Mouse (Mus musculus) B cell, adult 2 months (primary cell): ENCODE measurements around the gene Ghrh.
A peak's percentile ranks its signal among the peaks of the same experiment; 100 is the strongest.
"Not testable (repeated sequence)": the region's sequence is repeated elsewhere in the genome, so short reads cannot be mapped to it uniquely, and the experiment has no call there.

ENCODE experiments used
- DNase-seq, 2 experiments: peaks; one replicate each; pipeline ENCODE4 v3.0.0; 2022

The Ghrh gene

DNA sequence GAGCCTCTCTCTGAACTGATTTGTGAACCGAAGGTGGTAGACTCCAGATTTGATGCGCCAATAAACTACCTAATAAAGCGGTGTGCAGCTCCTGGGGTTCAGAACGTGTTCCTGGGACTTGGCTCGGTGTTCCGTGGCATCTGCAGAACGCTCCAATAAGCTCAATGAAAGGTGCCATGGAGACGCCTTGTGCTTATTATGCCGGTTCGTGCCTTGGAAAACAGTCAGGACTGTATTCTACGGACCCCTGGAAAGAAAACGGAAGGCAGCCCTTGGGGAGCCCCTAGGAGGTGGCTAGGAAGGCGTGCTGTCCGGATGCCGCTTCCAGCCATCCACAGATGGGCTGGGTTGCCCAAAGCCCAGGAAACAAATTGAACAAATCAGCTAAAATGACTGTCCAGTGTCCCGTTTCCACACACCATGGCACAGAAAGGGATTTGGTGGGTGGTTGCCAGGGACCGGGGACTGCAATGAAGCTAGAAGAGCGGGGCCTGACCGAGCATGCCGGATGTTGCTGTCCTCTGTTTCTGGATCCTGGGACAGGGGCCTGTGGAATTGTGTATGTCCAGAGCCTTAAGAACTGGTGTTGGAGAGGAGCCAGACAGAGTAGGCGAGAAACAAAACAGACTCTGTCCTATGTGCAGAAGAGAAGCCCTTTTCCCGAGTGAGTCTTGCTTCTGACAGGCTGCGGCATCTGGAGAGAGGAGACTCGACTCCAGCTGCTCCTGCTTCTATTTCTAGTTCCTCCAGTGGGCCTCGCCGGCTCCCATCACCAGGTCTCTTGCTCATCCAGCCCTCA, at the start of gene Ghrh:
Gene Ghrh, minus strand, starts transcription at position 146 of the 799 bp plus-strand sequence.
- no peak for DNase-seq

DNA sequence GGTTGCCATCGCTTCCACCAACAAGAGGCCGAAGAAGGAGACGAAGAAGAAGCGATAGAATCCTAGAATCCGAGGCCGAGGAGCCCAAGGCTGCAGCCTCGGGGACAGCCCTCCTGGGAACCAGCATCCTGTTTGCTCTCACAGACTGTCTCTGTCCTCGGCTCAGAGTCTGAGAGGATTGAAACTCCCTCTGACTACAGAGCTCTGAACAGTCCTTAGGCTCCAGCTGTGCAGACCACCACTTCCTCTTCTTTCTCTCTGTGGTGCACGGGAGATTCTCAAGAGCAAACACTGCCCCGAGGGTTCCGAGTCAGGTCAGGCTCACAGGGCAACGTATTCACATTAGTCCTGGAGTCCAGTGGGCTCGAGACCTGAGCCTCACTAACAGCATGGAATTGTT, 48.7 kb upstream of the Ghrh start:
- peak; percentile 35 to 57 for DNase-seq

DNA sequence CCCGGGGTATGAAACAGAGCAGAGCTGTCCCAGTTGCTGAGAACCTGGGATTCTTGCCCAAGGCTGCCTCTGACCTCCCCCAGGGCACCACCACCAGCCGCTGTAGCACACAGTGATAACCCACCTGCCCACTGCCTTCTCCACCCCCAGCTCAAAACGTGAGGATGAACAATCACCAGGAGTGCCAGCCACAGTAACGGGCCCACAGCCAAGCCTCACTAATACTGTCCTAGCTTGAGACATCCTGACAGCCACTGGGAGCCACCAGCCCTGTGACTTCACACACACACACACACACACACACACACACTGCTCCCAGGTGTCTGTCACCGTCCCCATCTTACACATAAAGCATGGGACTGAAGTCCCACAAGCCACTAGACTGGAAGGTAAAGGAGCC, 48.1 kb upstream of the Ghrh start:
- DNase-seq = peak in 1 of 2 experiments; percentile 4

DNA sequence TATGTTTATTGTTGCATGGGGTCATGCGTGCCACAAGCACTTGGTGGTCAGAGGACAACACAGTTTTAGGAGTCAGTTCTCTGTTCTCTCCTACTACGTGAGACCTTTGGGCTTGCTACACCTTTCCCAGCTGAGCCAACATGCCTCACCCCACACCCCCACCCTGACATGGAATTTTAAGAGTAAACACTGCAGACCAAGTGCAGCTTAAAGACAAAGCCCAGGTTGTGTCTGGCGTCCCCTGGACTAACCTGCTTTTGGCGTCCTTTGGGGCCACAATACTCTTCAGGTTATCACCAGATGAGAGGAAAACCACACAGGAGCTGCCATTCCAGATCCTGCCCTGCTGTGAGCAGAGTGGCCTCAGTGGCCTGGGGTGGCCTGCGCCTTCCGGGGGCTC, 47.6 kb upstream of the Ghrh start:
- DNase-seq = no peak

DNA sequence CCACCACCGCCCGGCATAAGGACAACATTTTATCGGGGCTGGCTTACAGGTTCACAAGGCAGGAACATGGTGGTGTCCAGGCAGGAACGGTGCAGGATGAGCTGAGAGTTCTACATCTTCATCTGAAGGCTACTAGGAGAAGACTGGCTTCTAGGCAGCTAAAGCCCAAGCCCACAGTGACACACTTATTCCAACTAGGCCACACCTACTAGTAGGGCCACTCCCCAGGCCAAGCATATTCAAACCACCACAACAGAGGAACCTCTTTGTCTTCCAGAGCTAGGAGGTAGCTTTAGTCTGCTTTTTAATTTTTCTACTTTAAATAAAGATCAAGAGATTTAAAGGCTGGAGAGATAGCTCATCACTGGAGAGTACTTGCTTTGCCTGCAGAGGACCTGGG, 46.2 kb upstream of the Ghrh start:
- DNase-seq = no peak

DNA sequence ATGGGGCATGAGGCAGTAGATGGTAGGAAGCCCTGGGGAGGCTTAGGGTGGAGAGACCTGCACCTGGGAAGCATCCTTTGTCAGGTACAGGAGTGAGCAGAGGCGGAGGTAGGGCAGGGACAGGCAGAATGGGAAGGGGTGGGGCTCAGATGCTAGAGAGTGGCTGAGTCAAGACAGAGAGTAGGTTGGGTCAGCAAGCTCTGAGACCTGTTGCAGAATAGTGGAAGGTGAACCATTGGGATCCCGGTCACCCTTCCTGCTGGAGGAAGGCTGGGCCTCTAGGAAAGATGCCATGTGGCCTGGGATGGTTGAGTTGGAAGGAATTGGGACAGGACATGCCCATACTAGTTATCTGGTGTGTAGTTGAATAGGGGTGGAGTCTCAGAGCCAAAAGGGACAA, 45.0 kb upstream of the Ghrh start:
- no peak for DNase-seq

DNA sequence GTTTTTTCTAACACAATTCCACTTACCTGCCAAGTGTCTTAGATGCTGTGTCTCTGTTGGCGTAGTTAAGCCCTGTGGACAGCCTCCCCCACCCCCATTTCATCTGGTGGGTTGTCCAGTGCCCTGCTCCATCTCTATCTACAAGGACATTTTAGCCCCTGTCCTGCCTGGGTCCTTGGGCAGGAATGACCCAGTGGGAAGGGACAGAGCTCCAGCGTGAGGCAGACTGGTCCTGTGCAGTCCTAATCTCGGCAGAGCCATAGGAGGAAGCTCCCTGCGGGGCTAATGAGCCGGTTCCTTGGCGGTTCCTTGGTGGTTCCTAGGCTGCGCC, 42.2 kb upstream of the Ghrh start:
- no peak for DNase-seq

DNA sequence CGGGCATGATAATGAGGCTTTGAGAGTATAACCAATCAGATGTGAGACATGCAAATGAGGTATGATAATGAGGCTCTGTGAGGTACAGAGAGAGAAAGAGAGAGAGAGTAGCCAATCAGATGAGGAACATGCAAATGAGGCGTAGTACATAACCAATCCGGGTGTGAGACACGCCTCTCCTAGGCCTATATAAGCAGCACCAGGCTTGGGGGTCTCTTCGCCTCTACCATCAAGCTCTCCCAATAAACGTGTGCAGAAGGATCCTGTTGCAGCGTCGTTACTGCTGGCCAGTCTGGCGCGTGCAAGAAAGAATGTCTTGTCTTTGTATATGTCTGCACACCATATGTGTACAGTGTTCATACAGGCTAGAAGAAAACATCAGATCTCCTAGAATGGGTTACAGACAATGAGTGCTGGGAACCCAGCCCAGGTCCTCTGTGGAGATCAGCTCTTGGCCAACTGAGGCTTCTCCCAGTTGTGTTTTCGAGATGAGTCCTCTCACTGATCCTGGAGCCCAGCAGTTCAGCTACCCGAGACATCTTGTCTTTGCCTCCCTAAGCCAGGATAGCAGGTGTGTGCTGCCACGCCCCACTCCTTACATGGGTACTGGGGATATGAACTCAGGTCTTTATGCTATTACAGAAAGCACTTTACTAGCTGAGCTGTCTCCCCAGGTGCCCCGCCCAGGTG, 41.7 kb upstream of the Ghrh start:
- not testable (repeated sequence) for DNase-seq

DNA sequence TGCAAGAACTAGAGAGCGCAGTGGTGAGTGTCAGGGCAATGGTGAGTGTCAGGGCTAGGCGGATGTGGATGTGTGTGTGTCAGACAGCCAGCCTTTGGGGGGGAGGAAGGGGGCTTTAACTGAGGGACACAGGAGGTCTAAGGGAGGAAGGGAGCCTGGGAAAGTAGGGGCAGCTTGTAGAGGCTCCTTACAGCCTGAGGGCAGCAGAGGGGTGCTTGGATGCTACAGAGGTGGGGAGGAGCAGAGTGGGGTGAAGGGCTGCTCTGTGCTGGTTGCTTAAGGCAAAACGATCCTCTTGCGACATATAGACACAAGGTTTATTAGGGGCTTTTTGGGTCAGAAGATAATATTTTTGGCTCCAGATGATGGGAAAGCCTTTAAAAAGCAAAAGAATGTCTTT, 37.5 kb upstream of the Ghrh start:
- no peak for DNase-seq

DNA sequence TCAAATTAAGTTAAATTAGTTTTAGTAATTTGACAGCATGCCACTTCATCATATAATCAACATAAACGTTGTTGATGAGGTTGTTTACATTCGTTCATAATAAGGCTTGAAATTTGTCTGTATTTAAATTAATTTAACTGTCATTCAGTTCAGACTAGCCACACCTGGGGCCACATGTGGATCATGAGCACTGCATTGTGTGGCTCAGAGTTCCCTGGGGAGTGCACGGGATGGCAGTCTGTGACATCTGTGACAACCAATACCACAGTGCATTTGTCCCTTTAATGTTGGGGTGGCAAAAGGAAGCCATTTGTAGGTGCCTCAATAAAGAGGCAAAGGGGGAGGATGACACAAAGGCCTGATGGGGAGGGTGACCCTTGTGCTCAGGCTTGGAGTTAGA, 29.7 kb upstream of the Ghrh start:
- DNase-seq = no peak

DNA sequence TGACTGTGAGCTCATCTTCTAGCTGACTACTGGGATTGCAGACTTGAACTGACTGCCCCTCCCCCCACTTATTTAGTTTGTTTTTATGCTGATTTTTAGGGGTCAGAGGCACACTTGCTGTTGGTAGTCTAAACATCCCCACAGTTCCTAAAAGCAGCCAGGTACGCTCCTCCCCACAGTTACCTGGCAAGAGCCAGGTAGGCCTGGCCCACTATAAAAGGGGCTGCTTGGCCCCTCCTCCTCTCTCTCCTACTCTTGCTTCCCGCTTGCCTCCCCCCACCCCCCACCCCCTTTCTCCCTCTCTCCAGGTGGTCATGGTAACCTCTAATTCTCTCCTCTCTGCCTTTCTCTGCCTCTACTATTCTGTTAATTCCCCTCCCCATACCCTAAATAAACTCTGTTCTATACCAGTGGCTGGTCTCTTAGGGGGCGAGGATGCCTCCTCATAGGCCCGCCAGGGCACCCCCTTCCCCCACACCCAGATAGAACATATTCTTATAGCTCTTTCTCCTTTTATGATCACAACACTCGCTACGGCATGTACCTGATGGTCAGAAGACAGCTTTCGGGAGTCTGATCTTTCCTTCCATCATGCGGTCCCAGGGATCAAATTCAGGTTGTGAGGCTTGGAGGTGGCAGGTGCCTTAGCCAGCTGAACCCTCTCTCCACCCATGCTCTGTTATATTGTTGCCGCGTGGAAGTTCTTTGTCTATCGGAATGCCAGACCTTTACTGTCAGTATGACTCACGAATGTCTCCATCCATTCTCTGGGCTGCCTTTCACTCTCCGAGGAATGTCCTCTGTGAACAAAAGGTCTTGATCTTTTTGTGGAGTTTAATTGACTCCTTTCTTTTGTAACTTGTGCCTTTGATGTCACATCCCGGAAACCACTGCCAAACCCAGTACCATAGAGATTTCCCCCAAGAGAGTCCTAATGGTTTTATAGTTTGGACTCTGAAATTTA, 28.8 kb upstream of the Ghrh start:
- DNase-seq = no peak

DNA sequence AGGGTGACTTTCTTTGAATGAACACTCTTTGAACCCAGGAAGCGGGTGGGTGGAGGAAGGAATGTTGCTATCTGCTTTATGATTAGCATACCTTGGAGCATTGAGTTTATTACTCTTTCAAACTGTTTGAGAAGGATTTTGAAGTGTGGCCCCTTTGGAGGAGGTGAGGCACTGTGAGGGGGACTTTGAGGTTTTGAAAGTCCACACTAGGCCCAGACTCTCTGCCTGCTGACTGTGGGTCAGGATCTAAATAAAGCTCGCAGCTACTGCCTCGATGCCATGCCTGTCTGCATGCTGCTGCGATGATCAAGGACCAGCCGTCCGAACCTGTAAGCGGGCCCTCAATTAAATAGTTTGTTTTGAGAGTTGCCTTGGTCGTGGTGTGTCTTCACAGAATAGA, 27.7 kb upstream of the Ghrh start:
- DNase-seq = no peak

DNA sequence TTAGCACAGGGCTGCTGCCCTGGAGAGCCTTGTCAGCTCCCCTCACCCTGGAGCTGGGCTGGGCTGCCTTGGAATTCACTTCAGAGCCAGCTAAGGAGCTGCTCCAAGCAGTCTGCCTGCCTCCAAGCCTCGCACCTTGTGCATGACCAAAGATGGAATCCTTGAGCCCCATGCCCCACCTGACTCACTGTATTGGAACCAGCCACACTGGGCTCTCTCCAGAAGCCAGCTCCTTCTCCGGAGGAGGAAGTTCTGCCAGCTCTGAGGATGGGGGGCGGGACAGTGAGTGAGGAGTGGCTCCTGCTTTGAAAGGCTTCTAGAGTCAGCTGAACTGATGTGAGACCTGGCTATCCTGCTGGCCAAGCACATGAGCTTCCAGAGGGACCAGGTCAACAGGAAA, 26.4 kb upstream of the Ghrh start:
- DNase-seq = no peak

DNA sequence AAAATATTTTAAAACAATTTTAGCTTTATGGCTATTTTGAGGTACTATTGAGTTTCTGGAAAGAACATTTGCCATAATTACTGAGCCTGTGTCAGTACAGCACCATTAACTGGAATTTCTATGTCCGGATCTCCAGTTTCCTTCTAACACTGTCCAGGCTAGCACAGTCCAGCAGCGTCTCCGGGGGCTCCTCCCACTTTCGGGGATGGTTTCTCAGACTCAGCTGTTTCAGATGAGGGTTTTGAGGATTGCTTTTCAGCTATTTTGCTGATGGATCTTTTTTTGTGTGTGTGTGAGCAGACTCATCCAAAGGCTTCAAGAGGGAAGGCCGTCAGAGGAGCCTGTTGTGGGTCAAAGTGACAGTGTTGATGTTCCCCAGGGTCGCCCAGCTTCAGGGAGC, 24.4 kb upstream of the Ghrh start:
- DNase-seq = no peak

DNA sequence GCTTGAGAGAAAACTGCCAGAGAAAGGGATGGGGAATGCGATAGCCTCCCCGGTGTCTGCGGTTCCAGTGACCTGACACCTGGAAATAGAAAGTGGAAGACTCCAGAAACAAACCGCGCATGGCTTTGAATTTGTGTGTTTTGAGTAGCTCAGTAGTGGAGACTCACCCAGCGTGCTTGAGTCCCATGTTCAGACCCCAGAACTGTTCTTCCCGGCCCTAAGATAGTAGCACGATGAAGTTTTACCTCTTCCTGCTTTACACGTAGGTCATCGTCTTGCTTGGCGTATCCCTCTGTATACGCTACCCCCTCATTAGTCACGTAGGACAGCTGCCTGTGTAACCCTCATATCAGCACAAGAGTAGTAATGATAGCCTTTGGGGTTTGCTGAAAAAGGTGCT, 20.7 kb upstream of the Ghrh start:
- no peak for DNase-seq

DNA sequence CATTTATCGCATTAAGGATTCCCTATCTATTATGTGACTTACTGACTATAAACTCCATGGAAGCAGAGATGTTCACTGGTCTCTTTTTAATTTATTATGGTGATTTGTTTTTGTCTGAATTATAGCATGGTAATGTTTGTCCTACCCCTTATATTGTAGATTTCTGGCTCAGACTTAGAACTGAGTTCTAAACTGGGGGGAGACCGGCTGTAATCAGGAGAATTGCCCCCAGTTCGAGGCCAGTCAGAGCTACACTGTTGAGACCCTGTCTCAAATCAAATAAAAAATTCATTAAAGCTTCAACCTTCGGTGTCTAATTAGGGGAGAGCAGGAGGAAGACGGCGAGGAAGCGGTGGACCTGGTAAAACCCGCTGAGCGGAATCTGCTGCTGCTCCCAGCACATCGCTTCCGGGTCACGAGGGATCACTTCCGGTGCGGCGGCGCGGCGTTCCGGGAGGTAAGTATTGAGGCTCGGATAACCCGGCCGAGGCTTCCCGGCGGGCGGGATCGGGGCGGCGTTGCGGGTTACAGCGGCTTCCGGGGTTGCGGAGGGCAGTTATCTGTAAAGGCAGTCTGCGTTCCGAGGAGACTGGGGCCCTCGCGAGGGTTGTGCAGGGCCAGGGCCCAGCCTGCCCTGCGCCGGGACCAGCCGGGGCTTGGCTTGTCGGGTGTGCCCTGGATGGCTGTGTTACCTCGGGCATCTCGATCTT, 20.0 kb upstream of the Ghrh start, which contains the start of gene Manbal:
Gene Manbal, plus strand, starts transcription at position 411 of the 710 bp plus-strand sequence.
- peak; percentile 95 to 96 for DNase-seq

DNA sequence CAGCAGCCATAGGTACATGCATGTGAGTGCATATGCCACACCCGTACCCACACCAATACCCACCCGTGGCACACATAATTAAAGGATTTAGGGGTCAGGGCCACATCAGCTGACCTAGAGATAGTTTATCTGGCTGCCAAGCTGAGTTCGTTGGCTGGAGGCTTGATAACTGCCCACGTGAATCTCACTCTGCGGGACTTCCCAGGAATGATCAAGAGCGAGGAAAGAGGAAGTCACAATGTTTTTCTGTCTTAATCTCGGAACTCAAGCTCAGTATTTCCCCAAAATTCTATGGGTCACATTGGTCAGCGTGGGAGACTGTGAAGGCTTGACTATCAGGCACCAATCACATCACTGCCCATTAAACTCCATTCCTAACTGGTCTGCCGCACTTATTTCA, 19.5 kb upstream of the Ghrh start:
- peak; percentile 19 for DNase-seq

DNA sequence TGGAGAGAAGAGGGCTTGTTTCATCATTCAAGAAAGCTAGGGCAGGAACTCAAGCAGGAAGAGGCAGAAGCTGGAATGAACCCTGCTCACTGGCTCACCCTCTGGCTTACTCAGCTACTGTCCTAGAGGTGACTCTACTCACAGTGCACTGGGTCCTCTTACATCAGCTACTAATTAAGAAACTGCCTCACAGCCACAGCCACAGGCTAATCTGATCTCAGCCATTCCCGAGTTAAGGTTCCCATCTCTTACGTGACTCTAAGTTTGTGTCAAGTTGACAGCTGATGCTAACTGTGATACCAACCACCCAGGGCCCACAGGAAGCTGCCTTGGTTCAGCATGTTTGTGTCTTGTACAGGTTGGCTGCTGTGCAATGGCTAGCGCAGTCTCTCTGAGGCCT, 15.7 kb upstream of the Ghrh start:
- no peak for DNase-seq

DNA sequence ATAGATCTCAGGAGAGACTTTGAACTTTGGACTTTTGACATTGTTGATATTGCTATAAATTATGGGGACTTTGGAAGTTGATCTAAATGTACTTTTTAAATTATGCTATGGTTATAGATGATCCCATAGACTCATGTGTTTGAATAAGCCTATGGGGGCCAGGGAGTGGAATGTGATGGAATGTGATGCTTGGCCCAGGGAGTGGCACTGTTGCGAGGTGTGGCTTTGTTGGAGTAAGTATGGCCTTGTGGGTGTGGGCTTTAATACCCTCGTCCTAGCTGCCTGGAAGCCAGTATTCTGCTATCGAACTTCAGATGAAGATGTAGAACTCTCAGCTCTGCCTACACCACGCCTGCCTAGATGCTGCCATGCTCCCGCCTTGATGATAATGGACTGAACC, 12.7 kb upstream of the Ghrh start:
- no peak for DNase-seq

DNA sequence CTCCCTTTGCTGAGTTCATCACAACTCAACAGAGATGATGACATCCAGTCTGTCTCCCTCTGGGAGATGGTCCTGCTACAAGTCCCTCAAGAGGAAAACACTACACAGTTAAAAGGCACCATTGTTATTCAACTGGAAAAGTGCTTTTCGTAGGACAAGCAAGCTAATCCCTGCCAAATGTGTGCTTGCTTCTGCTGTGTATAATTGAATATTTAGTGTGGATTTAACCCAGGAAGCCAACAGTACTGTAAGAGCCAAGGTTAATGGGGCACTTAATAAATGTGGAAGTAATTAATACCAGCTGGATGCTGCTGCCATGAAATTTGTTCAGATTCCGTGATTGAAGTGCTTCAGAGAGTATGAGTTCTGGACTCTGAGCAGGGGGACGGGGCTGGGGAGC, 6.8 kb upstream of the Ghrh start:
- no peak for DNase-seq

DNA sequence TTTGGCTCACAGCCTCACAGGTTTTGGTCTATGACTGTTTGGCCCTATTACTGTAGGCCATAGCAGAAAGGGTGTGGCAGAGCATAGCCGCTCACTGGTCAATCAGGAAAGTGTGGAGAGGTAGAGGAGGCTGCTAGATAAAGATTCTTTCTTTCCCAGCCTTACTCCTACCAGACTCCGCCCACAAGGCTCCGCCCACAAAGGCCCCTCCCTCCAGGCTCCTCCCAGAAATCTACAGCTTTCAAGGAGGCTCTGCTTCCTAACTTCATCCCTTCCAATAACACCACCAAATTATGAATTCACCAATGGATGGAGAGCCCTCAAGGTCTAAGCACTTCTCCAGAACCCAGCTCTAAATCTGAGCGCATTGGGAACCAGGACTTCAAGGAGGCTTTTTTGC, 5.9 kb upstream of the Ghrh start:
- DNase-seq = no peak

DNA sequence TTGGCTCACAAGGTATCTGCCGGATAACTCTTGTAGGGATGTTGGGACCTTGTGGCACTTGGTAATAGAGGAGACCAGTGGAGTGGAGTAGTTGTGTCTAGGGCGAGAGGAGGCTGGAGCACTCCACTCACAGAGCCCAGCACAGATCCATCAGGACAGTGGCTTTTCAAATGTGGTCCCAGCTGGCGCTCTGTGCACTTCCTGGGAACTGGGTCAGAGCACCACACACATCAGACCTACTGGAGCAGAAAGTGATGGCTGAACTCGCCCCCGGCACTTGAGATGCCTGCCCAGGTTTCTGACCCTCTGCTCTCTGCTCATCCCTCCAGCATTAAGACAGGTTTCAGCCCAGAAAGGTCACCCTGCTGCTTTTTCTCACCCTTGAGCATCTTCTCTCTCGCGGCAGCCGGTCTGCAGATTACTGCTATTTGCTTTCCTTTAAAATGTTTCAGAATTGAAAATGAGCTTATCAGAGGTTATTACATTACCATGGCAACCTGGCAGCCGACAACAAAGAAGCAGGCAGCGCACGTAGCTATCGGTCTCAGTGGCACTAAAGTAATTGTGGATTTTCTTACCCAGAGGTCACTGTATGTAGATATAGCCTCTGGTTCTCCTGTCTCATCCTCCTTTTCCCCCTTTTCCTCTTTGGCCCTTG, 1.9 kb upstream of the Ghrh start:
- DNase-seq = no peak
